Mouse (Mus musculus) cerebellum, adult 2 months (tissue): ENCODE results near the gene Actn1. TPM values are rescaled to one million over a fixed set of nuclear protein-coding genes. Genes with fewer than 3 reads are reported as not detected.
A peak's percentile ranks its signal among the peaks of the same experiment; 100 is the strongest.

Source experiments
- DNase-seq, 2 experiments: peaks; one replicate each; pipeline ENCODE4 v3.0.0; 2021
- H3K27ac ChIP-seq: fragments of 200-500 bp; 2 replicates; pipeline ENCODE4 v1.5.1; 2012; ENCODE audit warnings: low read length, control low read depth, inconsistent platforms; ENCODE audit not compliant: insufficient read depth
- H3K27me3 ChIP-seq: fragments of 200-500 bp; 2 replicates; pipeline ENCODE4 v1.6.1; 2012; ENCODE audit warnings: inconsistent platforms, mild to moderate bottlenecking, low read length, moderate library complexity; ENCODE audit not compliant: control insufficient read depth, insufficient read depth
- H3K4me1 ChIP-seq: fragments of 200-500 bp; 2 replicates; pipeline ENCODE4 v1.6.1; 2011; ENCODE audit warnings: low read length; ENCODE audit not compliant: control insufficient read depth, insufficient read depth
- H3K4me3 ChIP-seq: fragments of 200-500 bp; replicated peaks from 2 replicates; pipeline ENCODE3; 2011; ENCODE audit warnings: mild to moderate bottlenecking, low read depth, low read length, control low read depth; ENCODE audit not compliant: insufficient read depth
- CTCF ChIP-seq: fragments of 200-500 bp; IDR thresholded peaks from 2 replicates; pipeline ENCODE4 v1.5.1; 2011; ENCODE audit warnings: low read depth, mild to moderate bottlenecking, control low read depth, low read length, moderate library complexity, borderline replicate concordance; ENCODE audit not compliant: insufficient read depth
- POLR2A ChIP-seq: fragments of 200-500 bp; IDR thresholded peaks from 2 replicates; pipeline ENCODE4 v1.6.1; 2011; ENCODE audit warnings: low read length, control low read depth, borderline replicate concordance; ENCODE audit not compliant: insufficient read depth
- WGBS: fragments of 180-500 bp; shearing (Covaris S2); methylation state at CpG from one replicate; pipeline ENCODE4 v1.1.7; 2018; 5-methylcytosine and 5-hydroxymethylcytosine counted together
- polyA plus RNA-seq: library from polyadenylated mRNA; depleted of rRNA; stranded (reverse); fragments of >200 nt; gene quantifications from 2 replicates; pipeline ENCODE4 v1.2.3, GENCODE M21; 2012

Gene Actn1
- polyA plus RNA-seq, 1 experiment = 30.0 TPM

- DNase-seq = no peak
- Histone ChIP-seq H3K27me3 (no peaks in the 10 kb centered on the region), H3K4me1 (peaks cover 9% of the 10 kb centered on the region; the same call in 1 of the 2 replicates), H3K4me3 (no peak overlapping the region), H3K27ac (no peak overlapping the region)
- TF ChIP-seq POLR2A (no peak), CTCF (no peak)
- WGBS = 88% methylated on average over 3 of the region's 3 CpGs
Measured at GRCm38 (mm10) chr12:80251554-80251953, 8.6 kb downstream of the Actn1 start.

GRCm38 (mm10) chr12:80249539-80249938, 10.6 kb downstream of the Actn1 start:
- Histone ChIP-seq H3K4me3 (no peak overlapping the region), H3K27ac (no peak overlapping the region), H3K4me1 (peaks cover 9% of the 10 kb centered on the region; the same call in 1 of the 2 replicates), H3K27me3 (no peaks in the 10 kb centered on the region)
- 52% methylated on average over 6 of the region's 6 CpGs for WGBS
- TF ChIP-seq CTCF (no peak), POLR2A (no peak)
- no peak for DNase-seq

- no peak overlapping the region for H3K27ac ChIP-seq
- 30% methylated on average over 5 of the region's 5 CpGs for WGBS
- H3K4me3 ChIP-seq = no peak overlapping the region
- no peak for DNase-seq
- H3K27me3 ChIP-seq = no peaks in the 10 kb centered on the region
- TF ChIP-seq POLR2A (no peak), CTCF (no peak)
- peaks cover 9% of the 10 kb centered on the region; the same call in 1 of the 2 replicates for H3K4me1 ChIP-seq
Measured at GRCm38 (mm10) chr12:80247067-80247466, 13.1 kb downstream of the Actn1 start.

- H3K27ac ChIP-seq = no peak overlapping the region
- H3K4me1 ChIP-seq = peaks cover 9% of the 10 kb centered on the region; the same call in 1 of the 2 replicates
- WGBS = 32% methylated on average over 2 of the region's 2 CpGs
- no peaks in the 10 kb centered on the region for H3K27me3 ChIP-seq
- TF ChIP-seq CTCF (no peak), POLR2A (no peak)
- no peak overlapping the region for H3K4me3 ChIP-seq
- no peak for DNase-seq
Measured at GRCm38 (mm10) chr12:80246505-80246904, 13.7 kb downstream of the Actn1 start.

- 100% methylated on average over 1 of the region's 1 CpGs for WGBS
- H3K4me3 ChIP-seq = no peak overlapping the region
- DNase-seq = no peak
- peaks cover 9% of the 10 kb centered on the region; the same call in 1 of the 2 replicates for H3K4me1 ChIP-seq
- no peak for TF ChIP-seq POLR2A
- TF ChIP-seq CTCF = no peak
- H3K27ac ChIP-seq = no peak overlapping the region
- no peaks in the 10 kb centered on the region for H3K27me3 ChIP-seq
Measured at GRCm38 (mm10) chr12:80244755-80245154, 15.4 kb downstream of the Actn1 start.

GRCm38 (mm10) chr12:80244127-80244526, 16.0 kb downstream of the Actn1 start:
- H3K4me1 ChIP-seq = peaks cover 9% of the 10 kb centered on the region; the same call in 1 of the 2 replicates
- WGBS = 72% methylated on average over 6 of the region's 6 CpGs
- no peak for TF ChIP-seq CTCF
- TF ChIP-seq POLR2A = no peak
- no peak overlapping the region for H3K4me3 ChIP-seq
- no peak for DNase-seq
- H3K27ac ChIP-seq = no peak overlapping the region
- no peaks in the 10 kb centered on the region for H3K27me3 ChIP-seq

- 68% methylated on average over 4 of the region's 4 CpGs for WGBS
- Histone ChIP-seq H3K27me3 (no peaks in the 10 kb centered on the region), H3K4me3 (no peak overlapping the region), H3K4me1 (peaks cover 6% of the 10 kb centered on the region; the same call in 1 of the 2 replicates), H3K27ac (no peak overlapping the region)
- DNase-seq = no peak
- no peak for TF ChIP-seq POLR2A
Measured at GRCm38 (mm10) chr12:80243335-80243734, 16.8 kb downstream of the Actn1 start.

- no peaks in the 10 kb centered on the region for H3K27me3 ChIP-seq
- H3K4me1 ChIP-seq = no peaks in the 10 kb centered on the region
- no peak overlapping the region for H3K4me3 ChIP-seq
- H3K27ac ChIP-seq = no peak overlapping the region
- WGBS = 82% methylated on average over 5 of the region's 5 CpGs
- TF ChIP-seq POLR2A = no peak
- TF ChIP-seq CTCF = no peak
- DNase-seq = peak; percentile 32 to 40
Measured at GRCm38 (mm10) chr12:80239445-80239844, 20.7 kb downstream of the Actn1 start.
